Mouse (Mus musculus) adrenal gland, adult 2 months (tissue): Measurements from ENCODE around the gene Cavin2. TPM values are rescaled to one million over a fixed set of nuclear protein-coding genes. Genes with fewer than 3 reads are reported as not detected.

Experiments used
- DNase-seq: peaks from one replicate; pipeline ENCODE4 v3.0.0; 2021
- long read RNA-seq: library from polyadenylated mRNA; stranded (forward); transcript quantifications from one replicate; pipeline ENCODE4 v2.0.0, GENCODE M21; 2021
- polyA plus RNA-seq: library from polyadenylated mRNA; depleted of rRNA; stranded (reverse); fragments of >200 nt; gene quantifications from 2 replicates; pipeline ENCODE4 v1.2.3, GENCODE M21; 2012; rRNA removed
- total RNA-seq, 2 experiments: library from RNA; stranded (reverse); gene quantifications; 2 replicates each; pipeline ENCODE4 v1.2.3; 2021

The Cavin2 gene
- total RNA-seq (10 to 100 TPM; 53.8 to 74.8 TPM), polyA plus RNA-seq (20.7 and 26.8 TPM in 2 replicates)
- long read RNA-seq, transcript Cavin2-201 (2 exons, 3,055 nt), result major isoform, 66 of 80 reads
- long read RNA-seq, partial matches to known transcripts, result 0 of 80 reads
- long read RNA-seq, other reads (novel, unspliced or antisense), result 14 of 80 reads

GRCm38 (mm10) chr1:51288755-51289619 lies at the start of gene Cavin2:
Cavin2 (plus strand) TSS chr1:51289126.
- peak; percentile 60 for DNase-seq

- no peak for DNase-seq
Observed at GRCm38 (mm10) chr1:51241311-51241986, 47.5 kb upstream of the Cavin2 start.

- DNase-seq, result peak; percentile 8
Observed at GRCm38 (mm10) chr1:51243294-51243693, 45.6 kb upstream of the Cavin2 start.

GRCm38 (mm10) chr1:51243869-51244268 lies 45.1 kb upstream of the Cavin2 start:
- DNase-seq, result peak; percentile 14

- DNase-seq, result peak; percentile 15
Observed at GRCm38 (mm10) chr1:51245381-51245780, 43.5 kb upstream of the Cavin2 start.

- DNase-seq, result no peak
Observed at GRCm38 (mm10) chr1:51250302-51250701, 38.6 kb upstream of the Cavin2 start.

GRCm38 (mm10) chr1:51265118-51265800 lies 23.7 kb upstream of the Cavin2 start:
- peak; percentile 43 for DNase-seq

- peak; percentile 20 for DNase-seq
Observed at GRCm38 (mm10) chr1:51265926-51266325, 23.0 kb upstream of the Cavin2 start.

GRCm38 (mm10) chr1:51267125-51267524 lies 21.8 kb upstream of the Cavin2 start:
- no peak for DNase-seq

- DNase-seq, result no peak
Observed at GRCm38 (mm10) chr1:51268225-51268624, 20.7 kb upstream of the Cavin2 start.

- no peak for DNase-seq
Observed at GRCm38 (mm10) chr1:51270196-51270935, 18.6 kb upstream of the Cavin2 start.

- DNase-seq, result no peak
Observed at GRCm38 (mm10) chr1:51271845-51272244, 17.1 kb upstream of the Cavin2 start.

GRCm38 (mm10) chr1:51272583-51273201 lies 16.2 kb upstream of the Cavin2 start:
- DNase-seq, result no peak

- no peak for DNase-seq
Observed at GRCm38 (mm10) chr1:51277879-51278567, 10.9 kb upstream of the Cavin2 start.

GRCm38 (mm10) chr1:51288201-51288600 lies 725 bp upstream of the Cavin2 start:
- no peak for DNase-seq

- peak; percentile 16 for DNase-seq
Observed at GRCm38 (mm10) chr1:51289620-51290445, 907 bp downstream of the Cavin2 start.

- DNase-seq, result peak; percentile 33
Observed at GRCm38 (mm10) chr1:51290634-51291033, 1.7 kb downstream of the Cavin2 start.

- no peak for DNase-seq
Observed at GRCm38 (mm10) chr1:51292348-51292747, 3.4 kb downstream of the Cavin2 start.

- peak; percentile 36 for DNase-seq
Observed at GRCm38 (mm10) chr1:51300295-51300930, 11.5 kb downstream of the Cavin2 start.
